Mouse (Mus musculus): Measurements from ENCODE around the gene Ngdn. TPM values are rescaled to one million over a fixed set of nuclear protein-coding genes. Genes with fewer than 3 reads are reported as not detected.
"Not testable (repeated sequence)": the region's sequence is repeated elsewhere in the genome, so short reads cannot be mapped to it uniquely, and the experiment has no call there.

Ngdn gene
- polyA plus RNA-seq, 1 experiment = 22.0 TPM

DNA sequence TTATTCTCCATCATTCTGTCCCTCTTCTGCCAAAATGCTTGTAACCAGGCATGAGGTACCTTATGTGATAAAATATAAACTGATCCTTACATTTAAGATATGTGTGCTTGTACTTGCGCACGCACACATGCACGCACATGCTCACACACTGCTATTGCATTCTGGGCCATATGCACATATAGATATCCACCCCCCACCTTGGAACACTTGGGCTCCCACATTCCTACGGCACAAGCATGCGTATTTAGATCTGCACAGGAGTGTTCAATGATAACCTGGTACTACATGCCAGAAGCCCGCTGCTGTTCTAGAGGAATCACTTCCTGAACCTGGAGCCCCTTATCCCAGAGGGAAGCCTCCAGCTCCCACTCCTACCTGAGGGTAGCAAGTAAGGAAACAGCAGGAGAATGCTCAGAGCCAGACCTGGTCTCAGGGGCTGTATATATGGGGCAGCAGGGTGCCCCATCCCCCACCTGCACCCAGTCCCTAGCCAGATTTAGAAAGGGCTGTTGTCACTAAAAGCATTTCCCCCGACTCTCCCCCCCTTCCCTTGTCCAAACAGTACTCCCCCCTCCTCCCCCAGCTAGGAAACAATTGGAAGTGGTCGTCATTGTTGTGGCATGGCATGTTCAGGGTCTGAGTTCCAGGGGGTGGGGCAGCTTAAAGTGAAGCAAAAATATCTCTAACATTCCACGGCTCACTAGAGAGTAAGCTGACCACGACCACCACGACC is 21.0 kb upstream of the Ngdn start, which contains the start of gene Myh7:
Gene Myh7 (minus strand): TSS at position 491 of the 733 bp plus-strand sequence.
- no peak within 1 kb of the TSS for H3K27ac ChIP-seq (replicated peaks; ENCODE audit: low read depth, low read length)
- no peaks in the 10 kb centered on the region for H3K4me1 ChIP-seq (ENCODE audit: control insufficient read depth, insufficient read depth, insufficient read length, low read length)
- no peak within 1 kb of the TSS for H3K4me3 ChIP-seq (ENCODE audit: insufficient read depth, low read depth, low read length)

DNA sequence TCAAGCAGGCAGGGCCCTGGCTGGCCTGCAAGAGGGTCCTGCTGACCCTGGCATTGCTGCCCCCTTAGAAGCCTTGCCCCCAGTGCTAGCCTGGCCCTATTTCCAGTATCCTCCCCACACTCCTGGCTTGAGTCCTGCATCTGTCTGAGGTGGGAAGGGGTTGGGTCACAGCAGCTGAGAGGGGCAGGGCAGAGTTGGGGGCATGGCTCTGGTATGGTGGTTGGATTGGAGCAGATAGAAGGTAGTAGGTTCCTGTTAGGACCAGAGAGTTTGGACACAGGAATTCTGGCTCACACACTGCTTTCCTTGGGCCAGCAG is 20.4 kb upstream of the Ngdn start:
- H3K4me3 ChIP-seq (ENCODE audit: insufficient read depth, low read depth, low read length) = no peak overlapping the region
- H3K27ac ChIP-seq (replicated peaks; ENCODE audit: low read depth, low read length) = no peak overlapping the region
- no peaks in the 10 kb centered on the region for H3K4me1 ChIP-seq (ENCODE audit: control insufficient read depth, insufficient read depth, insufficient read length, low read length)

DNA sequence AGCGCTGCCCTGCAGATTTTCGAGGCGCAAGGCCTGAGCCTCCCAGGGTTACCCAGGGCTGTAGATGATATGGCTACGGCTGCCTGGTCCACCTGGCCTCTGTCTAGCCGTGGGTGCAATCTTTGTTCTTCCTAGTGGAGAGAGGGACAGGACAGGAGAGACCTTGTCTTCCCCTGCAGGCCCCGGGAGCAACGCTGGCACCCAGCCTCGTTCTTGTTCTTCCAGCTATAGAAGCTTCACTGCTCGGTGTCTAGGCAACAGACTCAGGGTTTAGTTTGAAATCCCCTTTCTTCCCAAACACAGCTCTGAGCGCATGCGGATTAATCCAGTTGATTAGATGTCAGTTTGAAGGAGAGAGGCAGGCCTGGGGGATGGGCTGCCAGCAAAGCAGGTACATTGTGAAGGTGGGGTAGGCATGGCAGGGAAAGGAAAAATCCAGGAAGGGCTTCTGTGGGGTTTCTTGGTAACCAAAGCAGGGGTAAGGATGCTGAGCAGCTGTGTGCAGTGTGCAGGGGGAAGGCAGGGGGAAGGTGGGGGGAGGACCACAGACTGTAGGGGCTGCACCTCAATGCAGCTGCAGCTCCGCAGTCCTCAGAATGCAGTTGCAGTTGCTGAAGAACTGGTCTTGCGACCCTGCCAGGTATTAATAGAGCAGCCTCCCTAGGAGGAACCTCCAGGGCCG is 19.7 kb upstream of the Ngdn start:
- no peak overlapping the region for H3K27ac ChIP-seq (replicated peaks; ENCODE audit: low read depth, low read length)
- H3K4me1 ChIP-seq (ENCODE audit: control insufficient read depth, insufficient read depth, insufficient read length, low read length) = no peaks in the 10 kb centered on the region
- no peak overlapping the region for H3K4me3 ChIP-seq (ENCODE audit: insufficient read depth, low read depth, low read length)

DNA sequence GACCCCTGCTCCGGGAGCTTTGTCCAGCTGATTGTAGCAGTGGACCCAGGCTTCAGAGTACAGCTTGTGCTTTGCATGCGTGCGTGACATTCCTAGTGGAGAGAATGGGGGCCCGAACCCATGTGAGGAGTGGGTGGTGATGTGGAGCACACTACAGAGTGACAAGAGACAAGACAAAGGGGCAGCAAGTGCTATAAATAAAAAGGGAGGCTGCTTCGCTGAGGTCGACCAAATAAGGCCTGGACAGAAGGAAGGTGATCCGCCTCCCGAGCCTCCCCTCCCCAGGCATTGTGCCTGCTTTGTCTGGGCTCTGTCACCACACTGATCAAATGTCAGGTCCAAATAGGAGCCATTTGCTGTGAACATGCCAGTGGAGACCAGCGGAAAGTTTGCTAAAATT is 18.5 kb upstream of the Ngdn start:
- no peak overlapping the region for H3K27ac ChIP-seq (replicated peaks; ENCODE audit: low read depth, low read length)
- no peak overlapping the region for H3K4me3 ChIP-seq (ENCODE audit: insufficient read depth, low read depth, low read length)
- H3K4me1 ChIP-seq (ENCODE audit: control insufficient read depth, insufficient read depth, insufficient read length, low read length) = no peaks in the 10 kb centered on the region

DNA sequence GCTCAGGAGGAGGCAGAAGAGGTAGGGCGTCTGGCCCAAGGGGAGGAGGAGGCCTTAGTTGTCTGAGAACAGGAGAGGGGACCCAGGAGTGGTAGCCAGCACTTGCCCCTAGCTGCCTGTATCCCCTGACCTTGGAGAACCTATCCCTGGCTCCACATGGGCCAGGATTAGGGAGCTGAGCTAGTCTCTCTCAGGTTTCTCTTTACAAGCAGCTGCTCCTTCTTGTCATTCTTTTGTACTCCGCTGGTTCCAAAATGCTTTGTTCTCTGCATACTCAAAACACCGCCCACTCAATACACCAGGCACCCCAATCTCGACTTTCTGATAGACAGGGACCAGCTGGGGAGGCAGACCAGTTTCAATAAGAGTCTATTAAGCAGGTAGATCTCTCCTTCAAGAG is 18.0 kb upstream of the Ngdn start:
- Histone ChIP-seq H3K4me1 (ENCODE audit: control insufficient read depth, insufficient read depth, insufficient read length, low read length) (no peaks in the 10 kb centered on the region), H3K27ac (replicated peaks; ENCODE audit: low read depth, low read length) (no peak overlapping the region), H3K4me3 (ENCODE audit: insufficient read depth, low read depth, low read length) (no peak overlapping the region)

DNA sequence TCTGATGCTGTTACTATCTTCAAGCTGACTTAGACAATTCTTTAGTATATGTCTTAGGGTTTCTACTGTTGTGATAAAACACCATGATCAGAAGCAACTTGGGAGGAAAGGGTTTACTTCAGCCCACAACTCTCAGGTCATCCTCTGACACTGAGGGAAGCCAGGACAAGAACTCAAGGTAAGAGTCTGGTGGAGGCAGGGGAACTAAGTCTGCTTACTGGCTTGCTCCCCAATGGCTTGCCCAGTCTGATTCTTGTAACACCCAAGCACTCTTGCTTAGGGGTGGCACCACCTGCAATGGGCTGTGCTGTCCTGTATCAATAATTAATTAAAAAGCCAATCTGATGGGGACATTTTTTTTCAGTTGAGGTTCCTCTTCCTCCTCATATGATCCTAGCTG is 16.6 kb upstream of the Ngdn start:
- Histone ChIP-seq H3K4me3 (ENCODE audit: insufficient read depth, low read depth, low read length) (no peak overlapping the region), H3K4me1 (ENCODE audit: control insufficient read depth, insufficient read depth, insufficient read length, low read length) (0 out of 2 replicates have a peak, but pooled peaks cover 6% of the 10 kb centered on the region), H3K27ac (replicated peaks; ENCODE audit: low read depth, low read length) (no peak overlapping the region)

DNA sequence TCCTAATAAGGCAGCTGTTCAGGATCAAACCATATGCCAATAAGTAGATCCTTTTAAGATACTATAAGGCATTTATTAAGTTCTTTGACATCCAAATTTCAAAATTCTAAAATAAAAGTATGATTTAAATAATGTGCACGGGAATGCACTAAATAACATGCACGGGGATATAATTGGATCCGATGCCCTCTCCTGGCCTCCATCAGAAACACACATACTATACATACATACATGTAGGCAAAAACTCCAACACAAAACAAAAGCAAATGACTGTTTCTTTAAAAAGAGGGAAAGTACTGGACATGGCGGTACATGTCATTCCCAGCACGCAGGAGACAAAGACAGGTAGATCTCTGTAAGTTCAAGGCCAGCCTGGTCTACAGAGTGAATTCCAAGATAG is 15.4 kb upstream of the Ngdn start:
- not testable (repeated sequence) for H3K4me1 ChIP-seq (ENCODE audit: control insufficient read depth, insufficient read depth, insufficient read length, low read length); H3K27ac ChIP-seq (replicated peaks; ENCODE audit: low read depth, low read length); H3K4me3 ChIP-seq (ENCODE audit: insufficient read depth, low read depth, low read length)

DNA sequence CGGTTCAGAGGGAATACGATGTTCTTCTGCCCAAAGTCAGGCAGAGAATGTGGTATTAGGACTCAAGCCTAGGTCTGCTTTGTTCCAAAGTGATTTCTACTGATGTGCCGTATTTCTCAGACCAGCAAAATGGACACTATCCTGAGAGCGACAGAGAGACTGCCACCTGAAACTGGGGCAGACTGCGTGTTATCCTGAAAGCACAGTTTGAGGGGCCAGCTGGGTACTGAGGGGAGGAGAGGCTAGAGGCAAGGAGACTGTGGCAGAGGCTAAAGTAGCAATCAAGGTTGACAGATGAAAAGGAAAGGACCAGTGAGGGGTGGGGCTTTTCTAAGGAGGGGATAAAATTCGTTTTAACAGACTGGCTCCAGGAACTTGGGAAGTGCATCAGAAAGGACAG is 14.4 kb upstream of the Ngdn start:
- Histone ChIP-seq H3K4me3 (ENCODE audit: insufficient read depth, low read depth, low read length) (no peak overlapping the region), H3K4me1 (ENCODE audit: control insufficient read depth, insufficient read depth, insufficient read length, low read length) (0 out of 2 replicates have a peak, but pooled peaks cover 6% of the 10 kb centered on the region), H3K27ac (replicated peaks; ENCODE audit: low read depth, low read length) (no peak overlapping the region)

DNA sequence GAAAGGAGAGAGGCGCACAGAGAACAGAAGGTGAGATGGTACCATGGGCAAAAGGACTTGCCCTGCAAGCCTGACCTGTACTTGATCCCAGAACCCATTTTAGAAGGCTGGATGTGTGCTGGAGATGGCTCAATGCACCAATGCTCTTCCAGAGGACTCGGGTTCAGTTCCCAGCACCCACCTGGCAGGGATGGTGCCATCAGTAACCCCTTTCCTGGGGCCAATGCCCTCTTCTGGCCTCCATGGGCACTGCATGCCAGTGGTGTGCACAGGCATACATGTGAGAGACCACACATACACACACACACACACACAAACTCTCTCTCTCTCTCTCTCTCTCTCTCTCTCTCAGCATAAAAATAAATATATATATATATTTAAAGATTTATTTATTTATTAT is 13.8 kb upstream of the Ngdn start:
- Histone ChIP-seq H3K4me1 (ENCODE audit: control insufficient read depth, insufficient read depth, insufficient read length, low read length) (0 out of 2 replicates have a peak, but pooled peaks cover 6% of the 10 kb centered on the region), H3K27ac (replicated peaks; ENCODE audit: low read depth, low read length) (no peak overlapping the region), H3K4me3 (ENCODE audit: insufficient read depth, low read depth, low read length) (no peak overlapping the region)

DNA sequence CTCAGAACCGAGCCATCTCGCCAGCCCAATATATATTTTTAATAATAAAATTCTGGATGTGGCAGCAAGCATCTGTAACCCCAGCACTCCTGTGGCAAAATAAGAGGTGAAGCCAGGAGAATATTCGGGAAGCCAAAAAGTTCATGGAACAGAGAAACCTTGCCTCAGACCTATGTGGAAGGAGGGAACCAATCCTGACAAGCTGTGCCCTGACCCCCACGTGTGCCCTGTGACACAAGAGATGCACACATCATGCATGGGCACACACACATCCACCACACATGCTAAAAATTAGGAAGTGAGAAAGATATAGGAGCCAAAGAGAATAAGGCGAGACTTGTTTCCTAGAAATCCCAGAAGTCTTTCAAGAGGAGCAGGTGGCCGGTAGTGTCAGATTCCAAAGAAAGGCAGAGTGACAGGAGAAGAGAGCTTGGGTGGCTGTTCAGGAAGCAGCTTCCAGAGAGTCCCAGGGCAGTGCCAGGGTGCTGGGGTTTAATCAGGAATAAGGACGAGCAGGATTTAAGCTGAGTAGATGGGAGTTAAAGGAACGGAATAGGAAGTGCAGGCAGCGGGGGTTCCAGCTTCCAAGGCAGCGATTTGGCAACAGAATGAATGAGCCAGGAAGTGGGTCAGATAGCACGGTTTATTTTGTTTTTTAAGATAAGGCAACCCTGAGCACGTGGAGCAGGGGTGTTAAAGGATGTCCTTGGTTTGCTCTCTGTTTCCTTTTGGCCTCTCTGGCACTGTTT is 13.1 kb upstream of the Ngdn start:
- H3K4me1 ChIP-seq (ENCODE audit: control insufficient read depth, insufficient read depth, insufficient read length, low read length) = 0 out of 2 replicates have a peak, but pooled peaks cover 6% of the 10 kb centered on the region
- H3K4me3 ChIP-seq (ENCODE audit: insufficient read depth, low read depth, low read length) = no peak overlapping the region
- no peak overlapping the region for H3K27ac ChIP-seq (replicated peaks; ENCODE audit: low read depth, low read length)

DNA sequence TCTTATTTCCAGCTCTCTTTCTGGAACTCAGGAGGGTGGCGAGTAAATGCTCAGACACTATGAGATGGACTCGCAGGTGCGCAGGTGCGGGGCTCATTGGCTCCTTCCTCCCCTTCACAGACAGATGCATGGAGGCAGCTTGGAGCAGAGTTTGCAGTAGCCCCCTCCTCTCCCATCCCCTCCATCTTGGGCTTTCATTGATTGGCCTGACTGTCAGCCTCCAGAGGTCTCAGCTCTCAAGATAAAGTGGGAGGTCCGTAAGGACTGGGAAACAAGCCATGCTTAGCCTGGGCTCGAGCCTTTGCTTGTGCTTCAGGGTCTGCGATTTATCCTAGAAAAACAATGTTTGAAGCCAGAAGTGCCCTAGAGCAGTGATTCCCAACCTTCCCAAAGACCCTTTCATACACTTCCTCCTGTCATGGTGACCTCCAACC is 12.6 kb upstream of the Ngdn start:
- H3K4me1 ChIP-seq (ENCODE audit: control insufficient read depth, insufficient read depth, insufficient read length, low read length) = 0 out of 2 replicates have a peak, but pooled peaks cover 6% of the 10 kb centered on the region
- no peak overlapping the region for H3K4me3 ChIP-seq (ENCODE audit: insufficient read depth, low read depth, low read length)
- no peak overlapping the region for H3K27ac ChIP-seq (replicated peaks; ENCODE audit: low read depth, low read length)

DNA sequence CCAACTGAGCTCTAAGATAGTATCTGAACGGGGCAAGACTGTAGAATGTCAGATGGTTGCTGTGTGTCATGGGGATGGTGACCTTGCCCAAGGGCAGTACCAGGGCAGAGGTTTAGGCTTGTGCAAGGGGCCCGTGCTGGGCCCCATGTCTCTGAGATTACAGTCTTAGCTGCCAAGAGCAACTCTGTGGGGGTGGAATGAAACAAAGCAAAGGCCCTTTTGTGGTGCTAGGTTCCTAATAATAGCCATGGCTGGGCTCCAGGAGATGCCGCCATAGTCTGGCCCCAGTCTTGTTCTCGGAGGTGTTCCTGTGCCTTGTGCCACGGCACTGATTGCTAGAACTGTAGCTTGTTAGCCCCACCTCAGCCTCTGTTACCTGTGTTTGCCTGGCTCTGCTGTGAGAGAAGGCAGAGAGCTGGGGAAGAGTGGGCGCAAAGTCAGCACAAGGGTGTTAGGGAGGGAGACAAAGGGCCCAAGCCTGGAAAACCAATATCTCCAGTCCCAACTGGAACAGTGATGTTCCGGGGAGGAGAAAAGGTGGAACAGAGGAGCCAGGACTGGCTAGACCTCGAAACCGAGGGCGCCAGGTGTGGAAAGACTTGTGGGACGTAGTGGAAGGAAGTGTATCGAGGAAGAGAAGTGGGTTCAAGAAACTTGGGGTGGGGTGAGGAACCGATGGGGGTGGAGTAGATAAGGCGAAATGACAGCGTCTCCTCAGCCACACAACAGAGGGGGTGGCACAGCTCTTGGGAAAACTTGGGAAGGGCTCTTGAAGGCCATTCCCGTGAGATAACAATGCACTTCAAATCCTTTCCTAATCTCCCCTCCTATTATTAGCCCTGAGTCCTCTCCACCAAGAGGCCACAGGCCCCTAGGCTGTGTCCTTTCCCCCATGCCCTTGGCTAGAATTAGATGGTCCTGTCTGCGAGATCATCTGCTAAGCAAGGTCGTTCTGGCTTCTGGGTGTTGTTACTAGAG is 11.1 kb upstream of the Ngdn start:
- Histone ChIP-seq H3K4me1 (ENCODE audit: control insufficient read depth, insufficient read depth, insufficient read length, low read length) (0 out of 2 replicates have a peak, but pooled peaks cover 6% of the 10 kb centered on the region), H3K4me3 (ENCODE audit: insufficient read depth, low read depth, low read length) (no peak overlapping the region), H3K27ac (replicated peaks; ENCODE audit: low read depth, low read length) (no peak overlapping the region)

DNA sequence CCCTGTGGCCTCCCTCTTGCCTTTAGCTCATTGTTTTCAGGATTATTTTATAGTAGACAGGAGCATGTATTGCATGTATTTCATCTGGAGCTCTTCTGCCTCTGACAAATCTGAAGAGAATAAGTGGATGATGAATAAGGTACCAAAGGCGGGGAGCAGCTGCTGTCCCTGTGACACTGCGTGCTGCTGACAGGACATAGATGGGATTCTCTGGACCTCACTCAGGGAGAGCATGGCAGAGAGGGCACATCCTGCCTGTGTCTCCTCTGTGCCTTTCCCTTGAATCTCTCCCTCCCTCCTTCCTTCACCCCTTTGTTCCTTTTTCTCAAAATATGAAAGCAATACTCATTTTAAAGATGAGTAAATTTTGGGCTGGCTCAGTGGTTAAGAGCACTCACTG is 9.7 kb upstream of the Ngdn start:
- H3K4me1 ChIP-seq (ENCODE audit: control insufficient read depth, insufficient read depth, insufficient read length, low read length) = 0 out of 2 replicates have a peak, but pooled peaks cover 6% of the 10 kb centered on the region
- H3K4me3 ChIP-seq (ENCODE audit: insufficient read depth, low read depth, low read length) = no peak overlapping the region
- no peak overlapping the region for H3K27ac ChIP-seq (replicated peaks; ENCODE audit: low read depth, low read length)

DNA sequence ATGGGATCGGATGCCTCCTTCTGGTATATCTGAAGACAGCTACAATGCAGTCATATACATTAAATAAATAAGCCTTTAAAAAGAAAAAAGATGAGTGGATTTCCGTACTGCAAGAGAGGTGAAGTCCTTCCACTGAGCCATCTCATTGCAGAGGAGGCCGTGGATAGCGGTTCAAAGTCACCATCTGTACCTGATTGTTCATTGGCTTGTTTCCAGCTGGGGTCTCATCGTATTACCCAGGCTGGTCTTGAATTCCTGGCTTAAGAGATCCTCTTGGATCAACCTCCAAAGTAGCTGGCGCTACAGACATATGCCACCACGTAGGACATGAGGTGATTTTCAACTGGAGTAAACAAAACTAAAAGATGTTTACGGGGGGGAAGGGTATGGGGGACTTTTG is 9.3 kb upstream of the Ngdn start:
- 0 out of 2 replicates have a peak, but pooled peaks cover 6% of the 10 kb centered on the region for H3K4me1 ChIP-seq (ENCODE audit: control insufficient read depth, insufficient read depth, insufficient read length, low read length)
- no peak overlapping the region for H3K27ac ChIP-seq (replicated peaks; ENCODE audit: low read depth, low read length)
- H3K4me3 ChIP-seq (ENCODE audit: insufficient read depth, low read depth, low read length) = no peak overlapping the region

All from brown adipose tissue, adult 24 weeks (tissue).